Mouse (Mus musculus): ENCODE measurements around the gene Ctnnb1. TPM values are rescaled to one million over a fixed set of nuclear protein-coding genes. Genes with fewer than 3 reads are reported as not detected.
A peak's percentile ranks its signal among the peaks of the same experiment; 100 is the strongest.

The Ctnnb1 gene
- polyA plus RNA-seq, 1 experiment from 2014 or later = 470 TPM

- H3K9ac ChIP-seq (ENCODE audit: low read depth, low read length) = no peak overlapping the region
- H3K4me3 ChIP-seq (replicated peaks; ENCODE audit: low read depth, low read length) = no peak overlapping the region
- H3K27ac ChIP-seq = no peak overlapping the region
- H3K27me3 ChIP-seq (ENCODE audit: insufficient read depth, low read length) = no peaks in the 10 kb centered on the region
- H3K4me1 ChIP-seq (replicated peaks; ENCODE audit: insufficient read depth, low read length) = peaks cover 9% of the 10 kb centered on the region
- TF ChIP-seq CTCF (IDR thresholded peaks at IDR 0.05; ENCODE audit: low read depth) = no peak
- H3K36me3 ChIP-seq (ENCODE audit: insufficient read depth, low read length) = no peaks in the 10 kb centered on the region
- no peaks in the 10 kb centered on the region for H3K9me3 ChIP-seq (replicated peaks; ENCODE audit: low read length)
- ATAC-seq (replicated peaks; ENCODE audit: low FRiP score, low read depth) = no peak
- 69% methylated on average over 4 of the region's 4 CpGs for WGBS
- H3K4me2 ChIP-seq (ENCODE audit: low read length) = no peak overlapping the region
- no peak for DNase-seq (ENCODE audit: low spot score)
Observed at GRCm38 (mm10) chr9:120986994-120987393, 58.0 kb downstream of the Ctnnb1 start.

DNA sequence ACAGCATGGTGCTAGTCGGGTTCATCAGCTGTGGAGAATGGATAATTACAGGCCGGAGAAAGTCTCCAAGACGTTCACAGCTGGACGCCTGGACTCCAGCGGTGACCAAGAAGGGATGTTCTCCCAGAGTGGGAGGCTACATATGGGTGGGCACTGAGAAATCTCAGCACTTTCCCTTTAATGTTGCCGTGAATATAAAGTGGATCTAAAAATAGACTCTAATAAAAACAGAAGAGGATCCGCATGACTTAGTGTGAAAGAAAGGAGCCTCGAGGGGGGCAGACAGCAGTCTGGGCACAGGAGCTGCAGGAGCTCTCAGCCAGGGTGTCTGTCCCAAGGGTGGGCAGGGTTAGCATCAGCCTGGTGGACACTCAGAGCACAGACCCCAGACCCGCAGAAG is 59.1 kb downstream of the Ctnnb1 start:
- H3K4me2 ChIP-seq (ENCODE audit: low read length) = no peak overlapping the region
- no peaks in the 10 kb centered on the region for H3K27me3 ChIP-seq (ENCODE audit: insufficient read depth, low read length)
- H3K9me3 ChIP-seq (replicated peaks; ENCODE audit: low read length) = no peaks in the 10 kb centered on the region
- DNase-seq (ENCODE audit: low spot score) = peak; percentile 60
- H3K27ac ChIP-seq = no peak overlapping the region
- WGBS = 17% methylated on average over 9 of the region's 9 CpGs
- no peak overlapping the region for H3K4me3 ChIP-seq (replicated peaks; ENCODE audit: low read depth, low read length)
- H3K4me1 ChIP-seq (replicated peaks; ENCODE audit: insufficient read depth, low read length) = peaks cover 9% of the 10 kb centered on the region
- H3K9ac ChIP-seq (ENCODE audit: low read depth, low read length) = no peak overlapping the region
- no peaks in the 10 kb centered on the region for H3K36me3 ChIP-seq (ENCODE audit: insufficient read depth, low read length)
- peak; percentile 26; the same call in 1 of the 2 replicates for ATAC-seq (replicated peaks; ENCODE audit: low FRiP score, low read depth)
- no peak for TF ChIP-seq CTCF (IDR thresholded peaks at IDR 0.05; ENCODE audit: low read depth)

- no peaks in the 10 kb centered on the region for H3K9me3 ChIP-seq (replicated peaks; ENCODE audit: low read length)
- 58% methylated on average over 15 of the region's 15 CpGs for WGBS
- ATAC-seq (replicated peaks; ENCODE audit: low FRiP score, low read depth) (no peak), DNase-seq (ENCODE audit: low spot score) (peak; percentile 49)
- no peak overlapping the region for H3K9ac ChIP-seq (ENCODE audit: low read depth, low read length)
- H3K4me3 ChIP-seq (replicated peaks; ENCODE audit: low read depth, low read length) = no peak overlapping the region
- no peak for TF ChIP-seq CTCF (IDR thresholded peaks at IDR 0.05; ENCODE audit: low read depth)
- no peak overlapping the region for H3K4me2 ChIP-seq (ENCODE audit: low read length)
- H3K27ac ChIP-seq = no peak overlapping the region
- H3K27me3 ChIP-seq (ENCODE audit: insufficient read depth, low read length) = no peaks in the 10 kb centered on the region
- no peaks in the 10 kb centered on the region for H3K36me3 ChIP-seq (ENCODE audit: insufficient read depth, low read length)
- peaks cover 19% of the 10 kb centered on the region for H3K4me1 ChIP-seq (replicated peaks; ENCODE audit: insufficient read depth, low read length)
Observed at GRCm38 (mm10) chr9:120989806-120990700, 61.0 kb downstream of the Ctnnb1 start.

GRCm38 (mm10) chr9:120991801-120992200 is 62.8 kb downstream of the Ctnnb1 start:
- 82% methylated on average over 2 of the region's 2 CpGs for WGBS

DNA sequence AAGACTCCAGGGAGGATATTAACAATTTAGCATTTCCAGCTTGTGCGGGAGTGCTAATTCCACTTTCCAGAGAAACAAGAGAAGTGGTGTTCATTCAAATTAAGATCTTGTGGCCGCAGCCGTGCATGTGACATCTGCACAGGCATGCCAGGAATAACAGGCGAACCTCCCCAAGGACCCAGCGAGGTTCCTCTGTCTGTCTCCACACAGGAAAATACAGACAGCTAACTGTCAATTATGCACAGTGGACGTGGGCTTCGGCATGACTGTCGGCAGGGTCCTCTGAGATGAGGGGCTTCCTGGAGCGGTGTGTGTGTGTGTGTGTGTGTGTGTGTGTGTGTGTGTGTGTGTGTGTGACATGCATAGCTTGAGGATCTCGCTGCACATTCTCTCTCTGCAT is 64.0 kb downstream of the Ctnnb1 start:
- no peak for ATAC-seq (replicated peaks; ENCODE audit: low FRiP score, low read depth)

More at GRCm38 (mm10) chr9:120991801-120992200, 62.8 kb downstream of the Ctnnb1 start:
- H3K9me3 ChIP-seq (replicated peaks; ENCODE audit: low read length) = no peaks in the 10 kb centered on the region
- no peak overlapping the region for H3K27ac ChIP-seq
- DNase-seq (ENCODE audit: low spot score) (no peak), ATAC-seq (replicated peaks; ENCODE audit: low FRiP score, low read depth) (no peak)
- no peaks in the 10 kb centered on the region for H3K27me3 ChIP-seq (ENCODE audit: insufficient read depth, low read length)
- H3K4me3 ChIP-seq (replicated peaks; ENCODE audit: low read depth, low read length) = no peak overlapping the region
- no peak overlapping the region for H3K4me2 ChIP-seq (ENCODE audit: low read length)
- H3K9ac ChIP-seq (ENCODE audit: low read depth, low read length) = no peak overlapping the region
- no peaks in the 10 kb centered on the region for H3K36me3 ChIP-seq (ENCODE audit: insufficient read depth, low read length)
- peaks cover 22% of the 10 kb centered on the region for H3K4me1 ChIP-seq (replicated peaks; ENCODE audit: insufficient read depth, low read length)
- TF ChIP-seq CTCF (IDR thresholded peaks at IDR 0.05; ENCODE audit: low read depth) = no peak

DNA sequence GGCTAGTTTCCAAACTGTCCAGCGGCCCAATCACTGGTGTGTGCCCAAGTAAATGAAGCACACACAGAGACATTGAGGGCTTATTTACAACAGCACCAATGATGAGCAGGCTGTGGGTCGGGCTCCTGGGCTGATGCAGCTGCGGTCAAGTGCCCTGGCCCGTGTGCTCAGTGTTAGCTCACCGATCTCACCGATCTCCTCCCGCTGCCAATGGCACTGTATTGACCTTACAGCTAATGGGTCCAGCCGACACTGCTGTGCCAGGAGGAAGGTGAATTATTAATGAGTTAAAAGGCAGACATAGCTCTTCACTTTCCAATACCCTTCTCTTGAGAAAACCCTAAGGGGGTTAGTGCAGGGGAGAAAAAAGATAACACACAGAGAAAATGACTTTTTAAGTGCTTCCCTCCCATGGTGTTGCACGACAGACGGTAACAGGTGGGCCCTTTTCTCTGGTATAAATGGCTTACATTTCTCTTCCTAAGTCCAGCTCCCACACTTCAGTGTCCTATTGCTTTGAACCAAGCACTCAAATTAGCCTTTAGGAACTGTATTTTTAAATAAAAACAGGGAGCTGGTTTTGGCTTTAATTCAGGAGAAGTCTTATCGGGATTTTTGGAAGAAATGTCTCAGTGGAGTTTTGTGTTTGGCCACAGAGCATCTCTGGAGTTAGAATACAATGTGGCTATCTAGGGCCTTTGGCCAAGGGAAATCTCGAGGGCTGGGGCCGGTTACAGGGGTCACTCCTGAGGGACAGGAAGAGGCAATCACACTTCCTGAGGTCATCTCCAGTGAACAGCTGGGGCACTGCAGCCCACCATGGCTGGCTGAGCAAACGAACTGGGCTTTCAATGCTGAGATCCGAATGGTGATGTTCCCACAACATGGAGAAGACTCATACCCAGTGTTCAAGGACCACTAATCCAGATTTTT is 65.5 kb downstream of the Ctnnb1 start:
- Histone ChIP-seq H3K4me3 (replicated peaks; ENCODE audit: low read depth, low read length) (no peak overlapping the region), H3K9ac (ENCODE audit: low read depth, low read length) (no peak overlapping the region), H3K36me3 (ENCODE audit: insufficient read depth, low read length) (no peaks in the 10 kb centered on the region), H3K27ac (no peak overlapping the region), H3K4me2 (ENCODE audit: low read length) (no peak overlapping the region), H3K4me1 (replicated peaks; ENCODE audit: insufficient read depth, low read length) (peaks cover 17% of the 10 kb centered on the region; the same call in 1 of the 2 replicates), H3K9me3 (replicated peaks; ENCODE audit: low read length) (no peaks in the 10 kb centered on the region), H3K27me3 (ENCODE audit: insufficient read depth, low read length) (no peaks in the 10 kb centered on the region)
- ATAC-seq (replicated peaks; ENCODE audit: low FRiP score, low read depth) (no peak), DNase-seq (ENCODE audit: low spot score) (no peak)
- no peak for TF ChIP-seq CTCF (IDR thresholded peaks at IDR 0.05; ENCODE audit: low read depth)
- WGBS = 40% methylated on average over 15 of the region's 15 CpGs

More for the DNA sequence above, 64.0 kb downstream of the Ctnnb1 start:
- TF ChIP-seq CTCF (IDR thresholded peaks at IDR 0.05; ENCODE audit: low read depth) = no peak
- peaks cover 17% of the 10 kb centered on the region for H3K4me1 ChIP-seq (replicated peaks; ENCODE audit: insufficient read depth, low read length)
- no peak overlapping the region for H3K27ac ChIP-seq
- no peaks in the 10 kb centered on the region for H3K27me3 ChIP-seq (ENCODE audit: insufficient read depth, low read length)
- no peak overlapping the region for H3K4me2 ChIP-seq (ENCODE audit: low read length)
- WGBS = 80% methylated on average over 10 of the region's 10 CpGs
- no peaks in the 10 kb centered on the region for H3K36me3 ChIP-seq (ENCODE audit: insufficient read depth, low read length)
- H3K9ac ChIP-seq (ENCODE audit: low read depth, low read length) = no peak overlapping the region
- no peaks in the 10 kb centered on the region for H3K9me3 ChIP-seq (replicated peaks; ENCODE audit: low read length)
- DNase-seq (ENCODE audit: low spot score) = no peak
- H3K4me3 ChIP-seq (replicated peaks; ENCODE audit: low read depth, low read length) = no peak overlapping the region
